Mouse (Mus musculus): ENCODE measurements around the gene Spag6. TPM values are rescaled to one million over a fixed set of nuclear protein-coding genes. Genes with fewer than 3 reads are reported as not detected.

The Spag6 gene
- polyA plus RNA-seq, 1 experiment from 2014 or later, result 0.59 TPM

DNA sequence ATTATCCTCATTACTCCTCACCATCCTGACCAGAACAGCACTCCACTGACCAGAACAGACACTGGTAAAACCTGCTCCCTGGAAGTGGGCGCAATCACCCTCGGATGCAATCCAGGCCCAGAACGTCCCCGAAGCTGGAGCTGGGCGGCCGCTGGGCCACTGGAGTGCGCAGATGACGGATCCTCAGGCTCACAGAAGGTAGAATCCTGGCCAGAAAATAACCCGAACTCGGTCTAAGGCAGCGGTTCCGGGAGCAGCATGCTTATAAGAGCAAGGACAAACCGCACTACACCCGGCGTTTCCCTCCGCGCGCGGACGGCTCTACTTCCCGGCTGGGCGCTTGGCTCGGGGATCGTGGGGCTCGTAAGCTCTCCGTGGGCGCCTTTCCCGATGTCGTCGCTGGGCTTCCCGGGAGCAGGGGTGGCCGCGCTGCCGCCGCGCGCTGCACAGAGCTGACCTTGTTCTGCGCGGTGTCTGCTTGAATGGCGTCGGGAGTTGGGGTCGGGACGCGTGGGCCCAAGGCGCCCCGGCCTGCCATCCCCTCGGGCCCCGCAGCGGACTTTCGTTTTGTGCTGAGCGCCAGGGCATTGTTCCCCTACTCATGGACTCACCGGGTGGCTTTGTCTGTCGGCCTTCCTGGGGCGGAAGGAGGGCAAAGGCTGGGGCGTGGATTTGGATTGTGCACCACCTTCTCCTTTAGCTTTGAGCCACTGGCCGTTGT lies 73.1 kb downstream of the Spag6 start:
- peak; percentile 85 for DNase-seq (ENCODE audit: low spot score)
- Histone ChIP-seq H3K36me3 (no peaks in the 10 kb centered on the region), H3K27me3 (ENCODE audit: insufficient read depth, poor library complexity, severe bottlenecking) (peaks cover 12% of the 10 kb centered on the region), H3K4me3 (peak overlapping the region; percentile 77), H3K4me1 (replicated peaks) (peaks cover 11% of the 10 kb centered on the region), H3K27ac (peak overlapping the region; percentile 98), H3K9me3 (peaks cover 7% of the 10 kb centered on the region; the same call in 1 of the 2 replicates)
- under 1% methylated on average over 56 of the region's 56 CpGs for WGBS

DNA sequence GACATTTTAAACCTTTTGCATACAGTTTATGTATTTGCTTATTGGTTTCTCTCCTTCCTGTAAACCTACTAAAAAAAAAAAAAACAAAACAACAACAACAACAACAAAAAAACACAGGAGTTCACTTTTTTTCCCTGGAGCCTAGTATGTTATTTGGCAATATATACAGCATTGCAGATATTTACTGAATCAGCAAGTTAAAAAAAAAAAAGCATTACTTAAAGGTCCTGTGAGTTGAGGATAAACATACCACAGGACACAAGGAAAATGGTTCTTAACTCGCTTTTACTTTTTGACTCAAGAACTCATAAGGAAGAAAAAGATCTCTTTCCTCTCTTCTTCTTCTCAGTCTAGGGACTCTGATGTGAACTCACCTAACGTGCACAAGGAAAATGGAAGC lies 74.6 kb downstream of the Spag6 start:
- 85% methylated on average over 2 of the region's 2 CpGs for WGBS

DNA sequence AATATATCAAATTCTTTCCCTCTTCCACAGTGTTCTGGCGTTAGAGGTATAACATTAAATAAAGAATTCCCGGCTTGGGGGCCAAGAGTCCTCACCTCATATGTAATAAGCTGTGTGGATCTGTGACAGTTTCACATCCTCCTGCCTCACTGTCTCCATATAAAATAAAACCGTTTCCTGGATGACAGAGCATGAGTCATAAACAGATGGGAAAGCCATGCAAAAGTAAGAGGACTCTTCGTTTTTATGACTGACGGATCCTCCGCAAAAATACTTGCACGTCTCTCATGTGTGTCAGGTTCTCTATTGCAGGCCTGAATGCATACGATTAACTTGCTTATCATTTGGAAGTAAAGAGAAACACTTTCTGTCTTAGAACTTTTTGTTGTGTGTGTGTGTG lies 78.6 kb downstream of the Spag6 start:
- Histone ChIP-seq H3K27ac (no peak overlapping the region), H3K27me3 (ENCODE audit: insufficient read depth, poor library complexity, severe bottlenecking) (no peaks in the 10 kb centered on the region; the same call in 1 of the 2 replicates), H3K9me3 (peaks cover 7% of the 10 kb centered on the region; the same call in 1 of the 2 replicates), H3K4me1 (replicated peaks) (no peaks in the 10 kb centered on the region), H3K36me3 (no peaks in the 10 kb centered on the region), H3K4me3 (no peak overlapping the region)
- WGBS, result 89% methylated on average over 8 of the region's 8 CpGs
- no peak for DNase-seq (ENCODE audit: low spot score)

More for the DNA sequence above, 74.6 kb downstream of the Spag6 start:
- Histone ChIP-seq H3K4me3 (no peak overlapping the region), H3K36me3 (no peaks in the 10 kb centered on the region), H3K27ac (no peak overlapping the region), H3K27me3 (ENCODE audit: insufficient read depth, poor library complexity, severe bottlenecking) (peaks cover 12% of the 10 kb centered on the region), H3K9me3 (peaks cover 7% of the 10 kb centered on the region; the same call in 1 of the 2 replicates), H3K4me1 (replicated peaks) (peaks cover 11% of the 10 kb centered on the region)
- no peak for DNase-seq (ENCODE audit: low spot score)

DNA sequence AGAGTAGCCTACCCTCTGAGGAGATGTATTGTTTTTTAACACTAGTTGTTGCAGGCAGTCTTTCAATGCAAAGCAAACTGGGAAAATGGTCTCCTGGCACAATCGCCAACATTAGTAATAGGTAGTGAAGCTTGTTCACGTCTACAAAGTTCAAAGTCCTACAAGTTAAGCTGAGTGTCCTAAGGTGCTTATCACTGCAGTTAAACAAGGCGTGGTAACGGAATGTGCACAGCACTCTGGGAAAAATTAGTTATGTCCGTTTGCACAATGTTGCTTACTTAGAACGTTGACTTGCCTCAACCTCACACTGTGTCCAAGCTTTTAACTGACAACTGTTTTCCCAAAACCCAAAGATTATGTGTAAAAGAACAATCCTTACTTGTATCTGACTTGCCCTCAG lies 80.5 kb downstream of the Spag6 start:
- Histone ChIP-seq H3K4me3 (no peak overlapping the region), H3K36me3 (no peaks in the 10 kb centered on the region), H3K9me3 (peaks cover 7% of the 10 kb centered on the region; the same call in 1 of the 2 replicates), H3K27me3 (ENCODE audit: insufficient read depth, poor library complexity, severe bottlenecking) (peaks cover 6% of the 10 kb centered on the region), H3K4me1 (replicated peaks) (peaks cover 9% of the 10 kb centered on the region), H3K27ac (no peak overlapping the region)
- no peak for DNase-seq (ENCODE audit: low spot score)
- WGBS, result 88% methylated on average over 6 of the region's 6 CpGs

DNA sequence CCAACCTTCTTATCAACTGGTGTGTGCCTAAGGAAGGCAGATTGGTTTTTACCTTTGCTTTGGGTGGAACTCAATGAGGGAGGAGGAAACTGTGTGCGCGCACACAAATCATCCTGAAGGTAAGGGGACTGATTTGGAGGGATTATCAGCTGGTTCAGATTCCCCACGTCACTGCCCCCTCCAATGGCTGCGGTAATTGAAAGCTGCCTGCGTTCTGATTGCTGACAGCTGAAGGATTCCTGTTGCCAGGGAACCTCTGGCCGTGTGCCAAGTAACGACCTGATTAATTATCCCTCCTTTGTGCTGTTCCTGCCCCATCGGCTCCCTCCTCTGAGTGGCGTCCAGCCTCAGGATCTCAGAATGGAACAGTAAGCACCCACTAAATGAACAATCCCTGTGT lies 84.4 kb downstream of the Spag6 start:
- no peak overlapping the region for H3K4me3 ChIP-seq
- no peaks in the 10 kb centered on the region for H3K9me3 ChIP-seq
- WGBS, result 24% methylated on average over 9 of the region's 9 CpGs
- no peaks in the 10 kb centered on the region for H3K36me3 ChIP-seq
- peaks cover 9% of the 10 kb centered on the region for H3K4me1 ChIP-seq (replicated peaks)
- peak; percentile 57 for DNase-seq (ENCODE audit: low spot score)
- H3K27ac ChIP-seq, result no peak overlapping the region
- H3K27me3 ChIP-seq (ENCODE audit: insufficient read depth, poor library complexity, severe bottlenecking), result peaks cover 20% of the 10 kb centered on the region

DNA sequence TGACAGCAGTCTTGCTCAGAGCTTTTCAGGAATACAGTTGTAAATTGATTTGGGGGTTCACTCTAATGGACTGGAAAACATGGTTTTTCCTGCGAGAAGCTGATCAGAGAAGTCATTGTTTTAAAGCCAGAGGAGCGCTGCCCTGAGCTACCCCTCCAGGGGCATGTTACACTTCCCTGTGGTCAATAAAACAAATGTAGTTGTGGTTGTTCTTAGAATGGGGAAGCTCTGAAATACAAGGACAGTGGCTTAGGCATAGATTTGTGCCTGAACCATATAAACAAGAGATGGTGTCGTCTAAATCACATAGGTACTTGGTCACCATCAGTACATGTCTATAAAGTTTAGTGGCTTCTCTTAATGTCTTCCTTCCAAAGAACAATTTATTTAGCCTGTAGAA lies 86.0 kb downstream of the Spag6 start:
- whole genome bisulfite sequencing, result 73% methylated on average over 3 of the region's 3 CpGs
- no peaks in the 10 kb centered on the region for H3K36me3 ChIP-seq
- H3K9me3 ChIP-seq, result no peaks in the 10 kb centered on the region
- no peak overlapping the region for H3K27ac ChIP-seq
- no peak for DNase-seq (ENCODE audit: low spot score)
- H3K27me3 ChIP-seq (ENCODE audit: insufficient read depth, poor library complexity, severe bottlenecking), result peaks cover 20% of the 10 kb centered on the region
- H3K4me3 ChIP-seq, result no peak overlapping the region
- H3K4me1 ChIP-seq (replicated peaks), result peaks cover 9% of the 10 kb centered on the region

DNA sequence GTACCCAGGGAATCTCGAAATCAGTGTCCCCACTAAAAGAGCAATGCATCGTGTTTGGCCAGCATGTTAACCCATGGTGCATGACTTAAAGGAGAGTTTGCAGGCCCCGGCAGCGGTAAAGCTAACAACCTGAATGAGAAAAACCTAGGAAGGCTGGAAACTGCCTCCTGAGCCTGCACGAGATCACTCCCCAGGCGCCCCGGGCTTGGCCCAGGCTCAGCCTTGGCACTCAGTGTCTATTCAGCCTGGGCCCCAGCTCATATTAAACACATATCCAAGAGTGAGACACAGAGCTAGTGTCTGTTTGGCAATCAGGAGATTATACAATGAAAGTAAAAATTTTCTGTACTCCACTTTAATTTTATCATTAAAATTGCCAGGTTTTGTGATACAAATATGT lies 87.5 kb downstream of the Spag6 start:
- H3K27ac ChIP-seq, result no peak overlapping the region
- H3K4me1 ChIP-seq (replicated peaks), result peaks cover 9% of the 10 kb centered on the region
- H3K27me3 ChIP-seq (ENCODE audit: insufficient read depth, poor library complexity, severe bottlenecking), result peaks cover 20% of the 10 kb centered on the region
- WGBS, result 83% methylated on average over 7 of the region's 7 CpGs
- no peaks in the 10 kb centered on the region for H3K9me3 ChIP-seq
- no peak for DNase-seq (ENCODE audit: low spot score)
- no peaks in the 10 kb centered on the region for H3K36me3 ChIP-seq
- no peak overlapping the region for H3K4me3 ChIP-seq

DNA sequence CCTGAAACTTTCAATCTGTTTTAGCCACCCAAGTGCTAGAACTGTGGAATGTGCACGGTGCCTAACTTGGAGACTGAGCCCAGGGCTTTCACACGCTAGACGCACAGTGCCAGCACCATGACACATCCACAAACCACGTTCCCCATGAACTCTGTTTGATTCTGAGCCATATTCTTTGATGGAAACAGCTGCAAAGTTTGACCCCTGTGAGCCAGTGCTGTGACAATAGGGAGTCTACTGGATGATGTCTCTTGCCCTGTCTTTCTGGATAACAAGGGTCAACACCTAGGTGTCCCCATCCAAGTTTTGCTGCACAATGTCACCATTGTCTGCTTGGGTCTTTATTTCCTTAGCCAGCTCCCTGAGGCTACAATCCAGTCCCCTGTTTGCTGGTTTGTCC lies 100.4 kb downstream of the Spag6 start:
- H3K4me3 ChIP-seq, result no peak overlapping the region
- peaks cover 10% of the 10 kb centered on the region for H3K4me1 ChIP-seq (replicated peaks)
- no peak overlapping the region for H3K27ac ChIP-seq
- 72% methylated on average over 4 of the region's 4 CpGs for WGBS
- no peak for DNase-seq (ENCODE audit: low spot score)
- H3K36me3 ChIP-seq, result no peaks in the 10 kb centered on the region
- no peaks in the 10 kb centered on the region for H3K9me3 ChIP-seq
- H3K27me3 ChIP-seq (ENCODE audit: insufficient read depth, poor library complexity, severe bottlenecking), result peaks cover 40% of the 10 kb centered on the region

DNA sequence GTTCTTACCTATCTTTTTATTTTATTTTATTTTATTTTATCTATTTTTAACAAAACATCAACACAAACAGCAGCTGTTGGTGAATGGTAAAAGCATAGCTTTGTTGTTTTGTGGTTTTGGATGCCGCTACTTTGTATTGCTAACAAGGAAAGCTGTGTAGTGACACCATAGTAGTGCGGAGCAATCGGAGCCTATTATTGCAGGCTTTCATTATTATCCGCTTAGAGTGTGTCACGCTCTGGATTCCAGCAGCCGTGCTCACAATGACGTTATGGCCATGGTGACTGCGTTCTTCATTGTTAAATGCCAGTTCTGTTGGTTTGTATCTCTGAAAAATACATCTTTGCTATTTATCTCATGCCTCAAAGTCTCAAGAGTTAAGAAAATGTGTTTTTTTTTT lies 103.9 kb downstream of the Spag6 start:
- Histone ChIP-seq H3K27ac (no peak overlapping the region), H3K27me3 (ENCODE audit: insufficient read depth, poor library complexity, severe bottlenecking) (peaks cover 75% of the 10 kb centered on the region), H3K36me3 (no peaks in the 10 kb centered on the region), H3K9me3 (no peaks in the 10 kb centered on the region), H3K4me3 (no peak overlapping the region), H3K4me1 (replicated peaks) (peaks cover 39% of the 10 kb centered on the region)
- DNase-seq (ENCODE audit: low spot score), result no peak
- 33% methylated on average over 8 of the region's 8 CpGs for WGBS

DNA sequence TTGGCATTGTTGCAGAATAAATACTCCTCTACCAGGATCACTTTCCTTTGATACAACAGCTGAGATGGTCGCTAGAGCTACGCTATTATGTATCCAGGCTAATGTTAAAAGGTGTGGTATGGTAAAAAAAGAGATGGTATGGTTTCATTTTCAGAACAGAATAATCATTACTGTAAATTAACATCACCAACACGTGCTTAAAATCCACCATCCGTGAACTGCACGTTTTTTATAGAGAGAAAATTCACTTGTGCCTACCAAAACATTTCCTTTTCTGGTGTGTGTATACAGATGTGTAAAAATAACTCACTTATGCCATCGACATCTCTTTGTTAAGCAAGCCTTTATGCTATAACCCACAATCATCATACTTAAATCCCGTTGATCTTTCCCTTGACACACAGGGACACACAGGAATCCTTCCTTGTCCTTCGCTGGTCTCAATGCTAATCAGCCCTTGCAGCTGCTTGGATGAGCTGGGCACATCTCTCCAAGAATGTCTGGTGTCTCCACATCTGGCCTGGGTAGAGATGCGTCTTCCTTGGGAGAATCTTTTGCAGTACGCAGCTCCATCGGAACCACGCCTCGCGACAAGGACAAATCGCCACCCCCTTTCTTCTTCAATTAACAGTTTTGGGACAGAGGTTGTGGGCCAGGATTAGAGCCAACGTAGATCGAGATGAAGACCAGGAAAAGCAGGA lies 105.6 kb downstream of the Spag6 start:
- DNase-seq (ENCODE audit: low spot score), result no peak
- 12% methylated on average over 17 of the region's 17 CpGs for WGBS
- H3K36me3 ChIP-seq, result no peaks in the 10 kb centered on the region

More for the DNA sequence above, 105.6 kb downstream of the Spag6 start:
- Histone ChIP-seq H3K27me3 (ENCODE audit: insufficient read depth, poor library complexity, severe bottlenecking) (peaks cover 90% of the 10 kb centered on the region), H3K4me1 (replicated peaks) (peaks cover 43% of the 10 kb centered on the region), H3K9me3 (no peaks in the 10 kb centered on the region), H3K4me3 (peak overlapping the region; percentile 58), H3K27ac (peak overlapping the region; percentile 80)

Other genes with a start within 250 kb of the Spag6 start
- gene Commd3, start 21.6 kb upstream of the Spag6 start, polyA plus RNA-seq (2016; fragmentation: Nextera tagmentation; extraction: Ambion mirVana), result 86.0 and 122 TPM in 2 replicates
- gene Bmi1, start 17.0 kb upstream of the Spag6 start, polyA plus RNA-seq (2016; fragmentation: Nextera tagmentation; extraction: Ambion mirVana), result 25.1 and 26.8 TPM in 2 replicates